Mouse (Mus musculus) embryonic facial prominence, embryonic 12.5 days (tissue): ENCODE results near the gene Htatip2. TPM values are rescaled to one million over a fixed set of nuclear protein-coding genes. Genes with fewer than 3 reads are reported as not detected.

ENCODE experiments used
- ATAC-seq: fragments of 200-750 bp; cut with Nextera tagmentation; 2 replicates; pipeline ENCODE4 v1.8.0; 2017; ENCODE audit not compliant: insufficient number of reproducible peaks, insufficient read depth, low FRiP score, low TSS enrichment
- H3K27ac ChIP-seq: fragments of 300-500 bp; sonication (generic); 2 replicates; pipeline ENCODE4 v1.5.1; 2016; ENCODE audit warnings: mild to moderate bottlenecking
- H3K27me3 ChIP-seq: fragments of 300-500 bp; sonication (generic); 2 replicates; pipeline ENCODE4 v1.6.1; 2016; ENCODE audit warnings: mild to moderate bottlenecking, moderate library complexity
- H3K36me3 ChIP-seq: fragments of 300-500 bp; sonication (generic); 2 replicates; pipeline ENCODE4 v1.6.1; 2016; ENCODE audit warnings: mild to moderate bottlenecking
- H3K4me1 ChIP-seq: fragments of 300-500 bp; sonication (generic); 2 replicates; pipeline ENCODE4 v1.6.1; 2016
- H3K4me2 ChIP-seq: fragments of 300-500 bp; sonication (generic); replicated peaks from 2 replicates; pipeline ENCODE4 v1.6.1; 2016; ENCODE audit warnings: mild to moderate bottlenecking, moderate library complexity
- H3K4me3 ChIP-seq: fragments of 300-500 bp; sonication (generic); 2 replicates; pipeline ENCODE4 v1.5.1; 2016; ENCODE audit warnings: mild to moderate bottlenecking
- H3K9ac ChIP-seq: fragments of 300-500 bp; sonication (generic); 2 replicates; pipeline ENCODE4 v1.6.1; 2016; ENCODE audit warnings: mild to moderate bottlenecking, moderate library complexity
- H3K9me3 ChIP-seq: fragments of 300-500 bp; sonication (generic); 2 replicates; pipeline ENCODE4 v1.6.1; 2016; ENCODE audit warnings: mild to moderate bottlenecking, moderate library complexity
- WGBS: fragments of 180-500 bp; shearing (Covaris S2); methylation state at CpG from one replicate; pipeline ENCODE4 v1.1.7; 2016; 5-methylcytosine and 5-hydroxymethylcytosine counted together
- polyA plus RNA-seq: library from polyadenylated mRNA; unstranded; fragments of >200 nt; fragmentation: Nextera tagmentation; extraction: Ambion mirVana; gene quantifications from 2 replicates; pipeline ENCODE4 v1.2.1, GENCODE M21; 2016

Htatip2 gene
- 7.9 and 8.2 TPM in 2 replicates for polyA plus RNA-seq

DNA sequence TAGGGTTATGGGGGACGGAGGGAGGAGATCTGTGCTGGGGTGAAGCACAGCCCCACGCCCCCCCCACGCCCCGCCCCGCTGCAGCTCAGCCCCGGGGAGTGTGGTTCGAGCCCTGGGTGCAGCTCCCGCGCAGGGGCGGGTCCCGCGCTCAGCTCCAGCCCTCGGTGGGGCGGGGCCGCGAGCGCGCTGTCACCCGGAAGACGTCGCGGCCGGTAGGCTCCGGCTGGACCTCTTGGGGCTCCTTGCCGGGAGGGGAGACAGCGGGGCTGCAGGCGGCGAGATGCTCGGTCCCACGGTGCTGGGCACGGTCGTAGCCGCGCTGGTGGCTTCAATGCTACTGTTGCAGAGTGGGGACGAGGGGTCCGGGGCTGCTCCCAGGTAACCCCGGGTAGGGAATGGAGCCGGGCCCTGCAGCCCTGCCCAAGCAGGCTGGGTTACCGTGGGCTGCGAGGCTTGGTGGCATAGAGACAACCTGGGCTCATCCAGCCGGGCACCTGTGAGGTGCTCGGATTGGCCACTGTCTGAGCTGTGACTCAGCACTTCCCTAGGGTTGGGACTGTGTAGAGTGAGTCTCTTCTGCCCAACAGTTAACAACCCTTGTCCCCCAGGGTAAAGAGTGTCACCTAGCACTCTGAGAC is at the start of gene Htatip2:
TSS of gene Htatip2 (plus strand) at position 182 of the 638 bp plus-strand sequence.
- peaks cover 14% of the 10 kb centered on the region for H3K27me3 ChIP-seq
- WGBS: 4% methylated on average over 26 of the region's 42 CpGs

DNA sequence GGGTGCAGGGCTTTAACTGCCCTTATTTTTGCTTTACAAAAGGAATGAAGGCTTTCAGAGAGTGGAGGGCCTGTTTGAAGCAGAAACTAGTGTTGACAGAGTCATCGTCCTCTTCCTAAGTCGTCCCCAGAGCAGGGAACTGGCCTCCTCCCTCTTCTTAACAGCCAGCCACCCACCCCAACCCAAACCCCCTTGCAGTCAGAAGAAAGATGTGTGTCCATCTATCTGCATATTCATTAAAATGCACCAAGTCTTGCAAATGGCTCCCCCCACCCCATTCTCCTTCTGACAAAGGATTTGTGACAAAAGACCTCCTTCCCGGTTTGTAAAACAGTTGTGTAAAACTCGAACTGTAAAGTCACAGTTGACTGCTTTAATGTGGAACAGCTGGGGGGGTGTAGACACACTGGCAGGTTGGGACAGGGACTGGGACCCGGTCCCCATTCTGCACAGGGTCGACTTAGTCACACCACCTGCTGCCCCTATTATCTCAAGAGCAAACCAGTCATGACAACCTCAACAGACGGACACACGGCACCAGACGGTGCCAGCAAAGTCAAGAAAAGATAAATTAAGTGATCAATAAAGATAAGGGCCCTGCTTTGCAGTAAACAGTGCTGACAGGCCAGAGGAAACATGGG is 49.4 kb upstream of the Htatip2 start:
- no peaks in the 10 kb centered on the region for H3K4me1 ChIP-seq
- no peak overlapping the region for H3K4me2 ChIP-seq
- 49% methylated on average over 9 of the region's 9 CpGs for WGBS
- H3K9ac ChIP-seq: no peak overlapping the region
- H3K4me3 ChIP-seq: no peak overlapping the region
- H3K36me3 ChIP-seq: no peaks in the 10 kb centered on the region
- no peaks in the 10 kb centered on the region for H3K27me3 ChIP-seq
- ATAC-seq: no peak
- H3K27ac ChIP-seq: no peak overlapping the region
- no peaks in the 10 kb centered on the region for H3K9me3 ChIP-seq

More for the DNA sequence above, at the start of gene Htatip2:
- Histone ChIP-seq H3K27ac (no peak within 1 kb of the TSS), H3K9me3 (no peaks in the 10 kb centered on the region), H3K9ac (peak within 1 kb of the TSS; percentile 41), H3K4me1 (no peaks in the 10 kb centered on the region), H3K4me2 (peak within 1 kb of the TSS; percentile 78), H3K4me3 (peak within 1 kb of the TSS; percentile 46), H3K36me3 (no peaks in the 10 kb centered on the region)
- peak; percentile 66 for ATAC-seq

DNA sequence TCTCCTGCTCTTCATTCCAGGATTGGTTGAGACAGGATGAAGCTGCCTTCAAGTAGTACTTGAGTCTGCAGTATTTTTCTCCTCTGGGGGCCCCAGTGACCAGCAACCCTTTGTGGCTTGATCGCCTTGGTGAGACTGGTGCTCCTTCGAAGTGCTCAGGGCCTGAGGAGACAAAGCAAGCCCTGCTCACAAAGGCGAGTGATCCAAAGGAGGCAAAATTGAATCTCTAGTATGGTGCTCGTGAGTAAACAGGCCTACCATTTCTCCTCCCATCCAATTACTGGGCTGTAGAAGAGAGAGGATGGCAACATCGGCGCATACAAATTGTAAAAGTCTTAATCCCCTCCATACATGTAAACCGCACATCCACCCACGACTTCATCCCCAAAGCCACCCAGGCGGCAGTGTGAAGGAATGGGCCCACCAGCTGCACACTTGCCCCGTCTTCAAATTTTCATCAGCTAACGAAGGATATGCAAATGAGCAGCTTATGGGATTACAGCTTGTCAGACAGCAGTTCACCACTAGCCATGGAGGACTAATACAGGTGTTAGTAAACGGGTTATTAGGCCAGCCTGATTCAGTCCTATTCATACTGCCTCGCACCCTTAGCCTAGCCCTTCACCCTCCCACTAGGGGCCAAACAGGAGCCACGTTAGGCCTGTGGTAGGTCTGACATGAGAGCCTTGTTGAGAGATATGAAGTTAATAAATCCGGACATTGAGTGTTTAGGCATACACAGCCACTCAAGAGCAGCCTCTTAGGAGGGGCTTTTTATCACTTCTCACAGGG is 40.8 kb upstream of the Htatip2 start:
- no peak for ATAC-seq
- H3K9ac ChIP-seq: no peak overlapping the region
- H3K4me3 ChIP-seq: no peak overlapping the region
- H3K9me3 ChIP-seq: no peaks in the 10 kb centered on the region
- 80% methylated on average over 15 of the region's 15 CpGs for WGBS
- no peaks in the 10 kb centered on the region for H3K36me3 ChIP-seq
- H3K27me3 ChIP-seq: no peaks in the 10 kb centered on the region
- H3K4me2 ChIP-seq: no peak overlapping the region
- no peaks in the 10 kb centered on the region for H3K4me1 ChIP-seq
- H3K27ac ChIP-seq: no peak overlapping the region

DNA sequence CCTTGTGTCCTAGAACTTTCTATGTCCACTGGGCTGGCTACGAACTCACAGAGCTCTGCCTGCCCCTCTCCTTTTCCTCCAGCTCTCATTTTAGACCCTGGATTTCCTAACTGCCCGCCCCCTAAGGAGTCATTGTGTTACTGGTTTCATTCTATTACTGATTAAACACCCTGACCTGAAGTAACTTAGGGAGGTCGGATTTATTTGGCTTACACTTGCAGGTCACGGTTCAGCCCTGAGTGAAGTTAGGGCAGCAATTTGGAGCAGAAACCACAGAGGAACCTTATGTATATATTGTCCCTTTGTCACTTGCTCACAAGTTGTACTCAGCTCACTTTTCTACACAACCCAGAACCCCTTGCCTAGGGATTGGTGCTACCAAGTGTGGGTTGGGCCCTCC is 24.6 kb upstream of the Htatip2 start:
- no peak for ATAC-seq
- H3K27ac ChIP-seq: no peak overlapping the region
- H3K4me2 ChIP-seq: no peak overlapping the region
- H3K36me3 ChIP-seq: no peaks in the 10 kb centered on the region
- H3K4me3 ChIP-seq: no peak overlapping the region
- 61% methylated on average over 4 of the region's 4 CpGs for WGBS
- H3K4me1 ChIP-seq: 0 out of 2 replicates have a peak, but pooled peaks cover 2% of the 10 kb centered on the region
- H3K27me3 ChIP-seq: no peaks in the 10 kb centered on the region
- H3K9me3 ChIP-seq: no peaks in the 10 kb centered on the region
- H3K9ac ChIP-seq: no peak overlapping the region

DNA sequence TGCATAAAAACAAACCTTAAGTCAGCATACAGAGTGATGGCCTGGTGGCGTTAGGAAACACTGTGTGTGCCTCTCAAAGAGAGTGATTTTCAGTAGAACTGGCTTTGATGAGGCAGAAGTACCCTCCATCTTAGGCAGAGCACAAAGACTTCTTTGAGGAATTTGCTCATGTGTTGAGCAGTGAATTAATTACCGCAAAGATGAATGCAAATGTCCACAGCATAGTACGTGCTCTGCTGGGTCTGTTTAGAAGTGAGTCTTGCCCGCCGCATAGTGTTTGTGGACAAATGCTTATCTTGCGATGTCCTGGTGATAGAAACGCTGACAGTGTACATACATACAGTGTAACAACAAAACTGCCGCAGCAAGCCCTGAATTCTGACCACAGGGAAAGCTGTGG is 19.5 kb upstream of the Htatip2 start:
- WGBS: 64% methylated on average over 8 of the region's 8 CpGs
- H3K4me3 ChIP-seq: no peak overlapping the region
- H3K9ac ChIP-seq: no peak overlapping the region
- ATAC-seq: no peak
- H3K4me2 ChIP-seq: no peak overlapping the region
- H3K9me3 ChIP-seq: no peaks in the 10 kb centered on the region
- peaks cover 7% of the 10 kb centered on the region for H3K4me1 ChIP-seq
- H3K36me3 ChIP-seq: no peaks in the 10 kb centered on the region
- no peak overlapping the region for H3K27ac ChIP-seq
- 0 out of 2 replicates have a peak, but pooled peaks cover 3% of the 10 kb centered on the region for H3K27me3 ChIP-seq

DNA sequence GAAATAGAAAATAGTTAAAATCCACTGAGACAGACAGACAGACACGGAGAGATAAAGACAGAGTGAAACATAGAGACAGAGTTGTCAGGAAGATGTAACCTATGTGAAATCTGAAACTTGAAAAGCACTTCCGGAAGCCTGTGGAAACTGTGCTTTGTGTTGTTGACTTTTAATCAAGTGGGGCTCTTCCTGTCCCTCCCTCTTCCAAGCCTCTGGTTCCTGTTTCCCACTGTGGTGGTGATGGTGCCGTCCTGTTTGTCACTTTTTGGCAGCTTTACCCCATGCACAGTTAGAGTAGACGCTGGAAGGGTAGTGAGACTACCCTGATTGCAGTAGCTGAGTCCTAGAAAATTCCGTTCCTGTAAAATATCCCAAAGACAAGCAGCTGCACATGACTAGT is 17.4 kb upstream of the Htatip2 start:
- 19% methylated on average over 5 of the region's 5 CpGs for WGBS
- no peak for ATAC-seq
- 0 out of 2 replicates have a peak, but pooled peaks cover 6% of the 10 kb centered on the region for H3K27me3 ChIP-seq

DNA sequence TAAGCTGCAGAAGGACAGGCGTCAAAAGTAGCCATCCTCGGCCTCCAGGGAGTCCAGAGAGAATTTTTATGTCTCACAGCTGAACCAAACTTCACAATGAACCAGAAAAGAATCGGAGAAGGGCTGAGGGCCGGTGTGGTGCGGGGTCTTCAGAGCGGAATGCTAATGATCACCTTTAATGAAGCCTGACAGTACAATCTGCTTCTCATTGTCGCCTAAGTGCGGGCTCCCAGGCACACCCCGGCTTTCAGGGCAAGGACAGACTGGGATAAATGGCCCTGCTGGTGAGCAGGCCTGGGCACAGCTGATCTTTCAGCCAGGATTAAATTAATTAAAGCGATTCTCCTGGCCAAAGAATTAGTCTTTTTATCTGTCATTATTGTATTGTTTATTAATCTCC is 17.0 kb upstream of the Htatip2 start:
- no peaks in the 10 kb centered on the region for H3K9me3 ChIP-seq
- no peak overlapping the region for H3K4me2 ChIP-seq
- WGBS: 16% methylated on average over 10 of the region's 10 CpGs
- no peak overlapping the region for H3K9ac ChIP-seq
- H3K36me3 ChIP-seq: no peaks in the 10 kb centered on the region
- H3K4me3 ChIP-seq: no peak overlapping the region
- peaks cover 7% of the 10 kb centered on the region for H3K4me1 ChIP-seq
- H3K27me3 ChIP-seq: 0 out of 2 replicates have a peak, but pooled peaks cover 6% of the 10 kb centered on the region
- ATAC-seq: no peak
- H3K27ac ChIP-seq: no peak overlapping the region

More for the DNA sequence above, 17.4 kb upstream of the Htatip2 start:
- Histone ChIP-seq H3K4me3 (no peak overlapping the region), H3K9me3 (no peaks in the 10 kb centered on the region), H3K27ac (no peak overlapping the region), H3K4me1 (peaks cover 7% of the 10 kb centered on the region), H3K36me3 (no peaks in the 10 kb centered on the region), H3K9ac (no peak overlapping the region), H3K4me2 (no peak overlapping the region)

DNA sequence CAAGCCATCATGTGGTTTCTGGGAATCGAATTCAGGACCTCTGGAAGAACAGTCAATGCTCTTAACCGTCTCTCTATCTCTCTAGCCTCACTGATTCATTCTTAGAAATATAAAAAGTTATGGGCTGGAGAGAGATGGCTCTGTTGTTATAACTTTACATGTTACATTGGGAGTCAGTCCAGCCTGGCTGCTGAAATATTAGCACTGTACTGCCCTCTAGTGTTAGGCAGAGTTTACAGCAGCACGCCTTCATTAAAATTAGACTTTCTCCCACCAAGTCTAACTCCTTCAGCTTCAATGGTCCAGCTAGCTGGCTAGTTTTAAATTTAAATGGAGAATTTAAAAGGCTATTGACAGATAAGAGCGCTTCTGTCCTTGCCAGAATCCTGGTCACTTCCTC is 7.8 kb upstream of the Htatip2 start:
- no peak for ATAC-seq
- Histone ChIP-seq H3K27ac (no peak overlapping the region), H3K4me2 (no peak overlapping the region), H3K4me3 (no peak overlapping the region), H3K36me3 (no peaks in the 10 kb centered on the region), H3K9me3 (no peaks in the 10 kb centered on the region), H3K27me3 (peaks cover 17% of the 10 kb centered on the region), H3K4me1 (no peaks in the 10 kb centered on the region), H3K9ac (no peak overlapping the region)
- 9% methylated on average over 4 of the region's 4 CpGs for WGBS

DNA sequence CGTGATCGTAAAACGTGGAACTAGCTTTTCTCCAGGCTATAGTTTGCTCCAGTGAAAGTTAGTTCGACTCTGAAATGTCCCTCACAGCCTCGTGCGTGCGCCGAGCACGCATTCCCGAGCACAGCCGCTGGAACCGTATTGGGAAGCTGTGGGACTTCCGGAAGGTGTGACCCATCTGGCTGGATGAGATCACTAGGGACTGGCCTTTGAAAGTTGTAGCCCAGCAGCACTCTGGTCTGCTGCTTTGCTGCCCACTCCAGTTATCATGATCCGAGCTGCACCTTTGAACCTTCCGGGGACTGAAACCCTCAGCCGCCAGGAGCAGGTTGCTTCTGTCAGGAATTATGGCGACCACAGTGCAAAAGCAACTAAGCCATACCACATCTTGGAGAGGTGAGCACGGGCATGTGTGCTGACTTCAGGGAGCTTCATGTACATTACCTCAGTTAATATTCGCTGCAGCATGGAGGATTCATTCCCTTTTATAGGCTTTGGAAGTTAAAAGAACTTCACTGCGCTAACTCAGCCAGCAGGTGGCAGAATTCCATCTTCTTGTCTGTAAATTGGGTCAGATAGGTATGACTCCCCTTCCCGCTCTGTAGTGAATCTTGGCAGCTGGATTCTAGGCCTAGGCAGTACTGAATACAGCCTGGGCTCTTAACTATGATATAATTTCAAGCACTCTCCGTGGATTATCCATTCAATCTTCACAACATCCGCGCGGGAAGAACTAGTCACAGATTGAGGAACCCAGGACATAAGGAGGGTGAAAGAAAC is 6.0 kb upstream of the Htatip2 start:
- Histone ChIP-seq H3K27ac (no peak overlapping the region), H3K27me3 (peaks cover 24% of the 10 kb centered on the region), H3K9ac (no peak overlapping the region), H3K9me3 (no peaks in the 10 kb centered on the region), H3K4me2 (no peak overlapping the region), H3K4me3 (no peak overlapping the region), H3K4me1 (no peaks in the 10 kb centered on the region), H3K36me3 (no peaks in the 10 kb centered on the region)
- 30% methylated on average over 25 of the region's 25 CpGs for WGBS
- ATAC-seq: no peak

DNA sequence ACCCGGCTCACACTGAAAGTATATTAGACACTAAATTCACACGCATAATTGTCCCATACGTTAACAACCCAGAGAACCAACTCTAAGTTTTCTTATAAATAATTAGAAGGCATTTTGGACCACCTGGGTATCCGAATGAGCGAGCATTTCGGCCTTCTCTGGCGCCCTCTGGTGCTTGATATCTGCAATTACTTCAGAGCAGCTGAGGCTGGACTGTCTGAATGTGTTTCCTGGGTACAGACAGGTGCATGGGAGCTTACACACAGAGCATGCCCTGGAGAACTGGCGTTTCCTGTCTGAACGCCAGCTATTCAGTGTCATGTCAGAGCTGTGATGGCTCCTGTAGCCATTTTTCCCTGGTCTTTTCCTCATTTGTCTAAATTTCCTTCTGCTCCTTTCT is 4.1 kb upstream of the Htatip2 start:
- H3K4me1 ChIP-seq: no peaks in the 10 kb centered on the region
- WGBS: 6% methylated on average over 9 of the region's 9 CpGs
- H3K9me3 ChIP-seq: no peaks in the 10 kb centered on the region
- H3K4me3 ChIP-seq: no peak overlapping the region
- no peak for ATAC-seq
- no peak overlapping the region for H3K9ac ChIP-seq
- H3K36me3 ChIP-seq: no peaks in the 10 kb centered on the region
- H3K27ac ChIP-seq: no peak overlapping the region
- H3K4me2 ChIP-seq: no peak overlapping the region
- peaks cover 31% of the 10 kb centered on the region for H3K27me3 ChIP-seq

DNA sequence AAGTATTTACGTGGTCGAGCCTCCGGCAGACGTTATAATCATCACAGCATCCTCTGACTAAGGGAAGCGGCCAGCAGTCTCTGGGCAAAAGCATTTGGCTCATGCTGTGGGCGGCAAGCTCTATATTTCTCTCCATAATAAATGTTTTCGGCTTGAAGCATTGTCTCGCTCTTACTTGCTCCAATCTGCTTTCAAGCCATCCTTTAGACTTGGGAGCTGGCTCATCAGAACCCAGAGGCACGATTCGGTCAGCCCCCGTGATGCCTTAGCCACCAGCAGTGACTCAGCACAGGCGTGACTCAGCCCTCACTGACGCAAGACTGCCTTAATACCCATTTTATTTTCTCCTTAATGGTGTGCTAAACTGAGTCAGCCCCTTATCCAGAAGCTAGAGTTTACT is 3.7 kb downstream of the Htatip2 start:
- Histone ChIP-seq H3K4me3 (no peak overlapping the region), H3K36me3 (no peaks in the 10 kb centered on the region), H3K4me2 (no peak overlapping the region), H3K4me1 (no peaks in the 10 kb centered on the region), H3K27ac (no peak overlapping the region), H3K27me3 (peaks cover 10% of the 10 kb centered on the region), H3K9ac (no peak overlapping the region), H3K9me3 (no peaks in the 10 kb centered on the region)
- WGBS: 78% methylated on average over 13 of the region's 13 CpGs
- no peak for ATAC-seq
